Mouse (Mus musculus): ENCODE results near the gene Vmn1r172.
"Not testable (repeated sequence)": the region's sequence is repeated elsewhere in the genome, so short reads cannot be mapped to it uniquely, and the experiment has no call there.

The Vmn1r172 gene

GRCm38 (mm10) chr7:23658016-23658415 is at the start of gene Vmn1r172:
Vmn1r172 (plus strand) TSS chr7:23658316.
- DNase-seq (ENCODE audit: low read depth): no peak

GRCm38 (mm10) chr7:23630422-23630821 is 27.7 kb upstream of the Vmn1r172 start, which contains the start of gene Vmn1r171:
Vmn1r171 (plus strand) TSS chr7:23630722.
- DNase-seq (ENCODE audit: low read depth): no peak

- not testable (repeated sequence) for DNase-seq (ENCODE audit: low read depth)
Measured at GRCm38 (mm10) chr7:23700403-23700802, 42.3 kb downstream of the Vmn1r172 start, which contains the start of gene Vmn1r173. Vmn1r173 (plus strand) TSS chr7:23700703.
